Mouse (Mus musculus) spleen, adult 2 months (tissue): Measurements from ENCODE around the gene Gm49394. TPM values are rescaled to one million over a fixed set of nuclear protein-coding genes. Genes with fewer than 3 reads are reported as not detected.

ENCODE experiments used
- DNase-seq, 2 experiments: peaks; one replicate each; pipeline versions ENCODE4 v3.0.0 to v3.0.0-alpha.2; 2012 to 2021; ENCODE audit warnings: low spot score in 2 of 2, low read depth in 1 of 2
- H3K27ac ChIP-seq: fragments of 200-500 bp; 2 replicates; pipeline ENCODE4 v1.5.1; 2012; ENCODE audit warnings: low read length, inconsistent platforms; ENCODE audit not compliant: insufficient read depth
- H3K27me3 ChIP-seq: fragments of 200-500 bp; 2 replicates; pipeline ENCODE4 v1.6.1; 2012; ENCODE audit warnings: mild to moderate bottlenecking, moderate library complexity, low read length, inconsistent platforms; ENCODE audit not compliant: control insufficient read depth, insufficient read depth
- H3K36me3 ChIP-seq: fragments of 200-500 bp; 2 replicates; pipeline ENCODE4 v1.6.1; 2012; ENCODE audit warnings: mild to moderate bottlenecking, low read length, inconsistent platforms; ENCODE audit not compliant: control insufficient read depth, insufficient read depth
- H3K4me1 ChIP-seq: fragments of 200-500 bp; 2 replicates; pipeline ENCODE4 v1.6.1; 2011; ENCODE audit warnings: inconsistent platforms; ENCODE audit not compliant: control insufficient read depth, insufficient read depth, insufficient read length
- H3K4me3 ChIP-seq: fragments of 200-500 bp; 2 replicates; pipeline ENCODE4 v1.5.1; 2011; ENCODE audit warnings: mild to moderate bottlenecking, inconsistent platforms; ENCODE audit not compliant: insufficient read depth, insufficient read length; ENCODE audit errors: extremely low read depth
- CTCF ChIP-seq: fragments of 200-500 bp; IDR thresholded peaks from 2 replicates; pipeline ENCODE4 v1.5.1; 2011; ENCODE audit warnings: mild to moderate bottlenecking, inconsistent platforms; ENCODE audit not compliant: insufficient read depth, insufficient read length, insufficient replicate concordance; ENCODE audit errors: extremely low read depth
- POLR2A ChIP-seq: fragments of 200-500 bp; IDR thresholded peaks from 2 replicates; pipeline ENCODE4 v1.6.1; 2011; ENCODE audit warnings: low read depth, low read length, inconsistent platforms
- WGBS: fragments of 180-500 bp; shearing (Covaris S2); methylation state at CpG from one replicate; pipeline ENCODE4 v1.1.7; 2018; 5-methylcytosine and 5-hydroxymethylcytosine counted together
- polyA plus RNA-seq: library from polyadenylated mRNA; depleted of rRNA; stranded (reverse); fragments of >200 nt; gene quantifications from 2 replicates; pipeline ENCODE4 v1.2.3, GENCODE M21; 2012

Gene Gm49394
- polyA plus RNA-seq, 1 experiment = not detected

DNA sequence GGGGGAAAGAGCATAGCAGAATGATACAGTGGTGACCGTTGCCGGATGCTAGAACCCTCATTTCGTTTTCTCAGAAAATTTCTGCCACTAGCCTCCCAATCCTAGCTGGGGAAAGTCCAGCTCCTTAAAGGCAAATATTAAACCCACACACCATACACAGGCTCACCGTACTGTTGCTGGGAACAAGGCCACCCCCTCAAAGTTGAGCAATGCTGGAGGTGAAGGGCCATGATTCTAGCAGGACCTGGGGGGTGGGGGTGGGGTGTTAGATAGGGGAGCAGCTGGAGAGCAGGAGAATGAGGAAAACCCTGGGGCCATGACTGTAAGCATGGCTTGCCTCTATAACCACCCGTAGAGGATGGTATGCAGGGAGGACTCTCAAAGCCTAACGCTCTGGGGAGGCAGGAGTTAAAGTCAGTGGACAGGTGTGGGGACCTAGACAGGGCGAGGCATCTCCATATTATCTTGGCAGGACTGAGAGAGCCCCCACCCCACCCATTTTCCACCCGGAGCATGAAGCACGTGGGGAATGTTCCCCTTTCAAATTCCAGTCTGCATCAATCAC is 5.2 kb downstream of the Gm49394 start:
- TF ChIP-seq POLR2A (no peak), CTCF (no peak)
- no peak for DNase-seq
- Histone ChIP-seq H3K4me3 (no peak overlapping the region), H3K4me1 (no peaks in the 10 kb centered on the region), H3K27me3 (peaks cover 19% of the 10 kb centered on the region), H3K36me3 (no peaks in the 10 kb centered on the region), H3K27ac (no peak overlapping the region)
- WGBS = 14% methylated on average over 9 of the region's 9 CpGs

DNA sequence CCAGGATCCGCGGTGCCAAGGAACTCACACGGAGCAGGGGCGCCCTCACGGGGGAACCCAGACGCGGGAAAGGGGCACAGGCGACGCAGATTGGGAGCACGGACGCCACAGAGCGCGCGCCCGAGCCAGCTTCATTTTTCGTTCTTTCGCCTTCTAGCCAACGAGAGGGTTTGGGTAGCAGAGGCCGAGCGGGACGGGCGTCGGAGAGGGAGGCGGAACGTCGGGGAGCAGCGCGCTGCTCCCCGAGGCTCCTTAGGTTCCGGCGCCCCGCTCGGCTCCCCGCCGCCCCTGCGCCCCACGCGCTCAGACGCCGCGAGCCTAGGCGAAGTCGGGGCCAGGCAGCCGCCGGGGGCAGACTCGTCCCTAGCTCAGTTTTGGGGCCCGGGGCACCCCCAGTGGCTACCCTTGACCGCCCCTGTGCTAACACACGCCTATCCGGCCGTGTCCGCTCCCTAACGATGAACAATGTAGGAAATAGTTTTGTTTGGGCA is 5.8 kb downstream of the Gm49394 start:
- no peak overlapping the region for H3K4me3 ChIP-seq
- peaks cover 2% of the 10 kb centered on the region; the same call in 1 of the 2 replicates for H3K4me1 ChIP-seq
- H3K27ac ChIP-seq = no peak overlapping the region
- DNase-seq = no peak
- H3K27me3 ChIP-seq = peaks cover 24% of the 10 kb centered on the region
- TF ChIP-seq POLR2A (no peak), CTCF (no peak)
- WGBS = 4% methylated on average over 49 of the region's 53 CpGs
- no peaks in the 10 kb centered on the region for H3K36me3 ChIP-seq

DNA sequence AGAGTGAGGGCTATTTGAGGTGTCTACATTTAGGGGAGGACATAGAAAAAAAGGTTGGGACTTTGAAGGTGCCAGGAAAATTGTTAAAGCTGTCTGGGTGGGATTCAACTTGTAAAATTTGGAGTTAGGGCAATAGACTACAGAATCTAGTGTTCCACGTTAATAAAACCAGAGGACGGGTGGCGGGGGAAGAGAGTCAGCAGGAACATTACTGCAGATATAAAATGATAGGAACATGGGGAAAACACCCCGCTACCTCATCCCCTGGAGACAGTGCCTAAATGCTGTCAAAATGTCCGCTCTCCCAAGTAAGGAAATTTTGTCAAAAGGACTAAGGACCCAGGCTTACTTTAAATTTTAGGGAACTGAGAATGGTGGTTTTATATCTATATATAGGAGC is 6.6 kb downstream of the Gm49394 start:
- Histone ChIP-seq H3K27me3 (peaks cover 29% of the 10 kb centered on the region), H3K4me1 (peaks cover 4% of the 10 kb centered on the region; the same call in 1 of the 2 replicates), H3K27ac (no peak overlapping the region), H3K36me3 (no peaks in the 10 kb centered on the region), H3K4me3 (no peak overlapping the region)
- WGBS = 30% methylated on average over 5 of the region's 5 CpGs
- no peak for TF ChIP-seq POLR2A
- TF ChIP-seq CTCF = no peak
- no peak for DNase-seq

DNA sequence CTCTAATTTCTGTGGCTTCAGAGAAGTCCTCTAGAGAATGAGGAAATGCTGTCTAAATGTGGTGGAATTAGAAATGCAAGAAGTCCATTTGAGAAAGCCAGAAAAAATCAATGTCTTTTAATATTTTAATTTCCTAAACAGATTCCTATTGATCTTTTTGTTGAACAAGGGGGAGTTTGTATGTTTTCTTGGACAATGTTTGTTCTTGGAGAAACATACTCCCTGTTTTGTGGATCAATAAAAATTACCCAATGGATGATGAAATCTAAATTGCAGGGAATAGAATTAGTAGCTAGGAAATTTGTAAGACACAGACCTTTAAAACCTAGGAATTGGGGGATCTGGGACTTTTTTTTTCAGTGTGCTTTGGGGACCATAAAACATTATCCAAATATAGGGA is 7.9 kb downstream of the Gm49394 start:
- H3K27ac ChIP-seq = no peak overlapping the region
- no peak for TF ChIP-seq POLR2A
- TF ChIP-seq CTCF = no peak
- no peaks in the 10 kb centered on the region for H3K36me3 ChIP-seq
- peaks cover 33% of the 10 kb centered on the region for H3K27me3 ChIP-seq
- no peak for DNase-seq
- no peak overlapping the region for H3K4me3 ChIP-seq
- peaks cover 4% of the 10 kb centered on the region; the same call in 1 of the 2 replicates for H3K4me1 ChIP-seq

DNA sequence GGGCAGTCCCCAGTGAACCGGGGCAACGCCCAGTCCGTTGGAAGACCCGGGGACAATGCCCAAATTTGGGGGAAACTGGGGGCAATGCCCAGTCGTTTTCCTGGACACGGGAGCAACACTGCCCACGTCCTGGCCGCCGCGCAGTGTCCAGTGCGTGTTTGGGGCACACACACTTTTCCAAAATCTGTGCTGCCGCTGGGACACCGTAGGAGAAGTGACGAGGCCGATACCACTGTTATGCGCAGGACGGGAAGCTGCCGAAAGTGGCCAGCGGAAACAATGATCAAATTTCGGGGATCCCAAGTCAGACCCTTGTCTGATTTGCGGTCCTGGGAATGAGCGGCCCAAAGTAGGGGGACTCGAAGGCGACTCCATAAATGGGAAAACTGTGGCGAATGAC is 8.7 kb downstream of the Gm49394 start:
- Histone ChIP-seq H3K36me3 (no peaks in the 10 kb centered on the region), H3K27me3 (peaks cover 35% of the 10 kb centered on the region), H3K4me3 (no peak overlapping the region), H3K27ac (no peak overlapping the region), H3K4me1 (peaks cover 4% of the 10 kb centered on the region; the same call in 1 of the 2 replicates)
- no peak for DNase-seq
- no peak for TF ChIP-seq POLR2A
- TF ChIP-seq CTCF = no peak
- 11% methylated on average over 25 of the region's 25 CpGs for WGBS

DNA sequence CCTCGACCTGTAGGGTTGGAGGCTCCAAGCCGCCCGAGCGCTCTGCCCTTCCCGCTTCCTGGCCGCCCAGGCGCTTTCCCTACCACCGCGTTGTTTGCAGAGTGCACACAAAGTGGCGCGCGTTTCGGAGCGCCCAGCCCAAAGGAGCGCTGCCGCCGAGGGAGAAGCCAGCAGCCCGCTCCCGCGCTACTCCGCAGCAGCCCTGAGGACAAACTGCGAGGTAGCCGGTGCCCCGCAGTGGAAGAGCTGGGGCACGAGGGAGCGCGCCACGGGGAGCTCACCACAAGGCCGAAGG is 9.1 kb downstream of the Gm49394 start:
- TF ChIP-seq CTCF (no peak), POLR2A (no peak)

DNA sequence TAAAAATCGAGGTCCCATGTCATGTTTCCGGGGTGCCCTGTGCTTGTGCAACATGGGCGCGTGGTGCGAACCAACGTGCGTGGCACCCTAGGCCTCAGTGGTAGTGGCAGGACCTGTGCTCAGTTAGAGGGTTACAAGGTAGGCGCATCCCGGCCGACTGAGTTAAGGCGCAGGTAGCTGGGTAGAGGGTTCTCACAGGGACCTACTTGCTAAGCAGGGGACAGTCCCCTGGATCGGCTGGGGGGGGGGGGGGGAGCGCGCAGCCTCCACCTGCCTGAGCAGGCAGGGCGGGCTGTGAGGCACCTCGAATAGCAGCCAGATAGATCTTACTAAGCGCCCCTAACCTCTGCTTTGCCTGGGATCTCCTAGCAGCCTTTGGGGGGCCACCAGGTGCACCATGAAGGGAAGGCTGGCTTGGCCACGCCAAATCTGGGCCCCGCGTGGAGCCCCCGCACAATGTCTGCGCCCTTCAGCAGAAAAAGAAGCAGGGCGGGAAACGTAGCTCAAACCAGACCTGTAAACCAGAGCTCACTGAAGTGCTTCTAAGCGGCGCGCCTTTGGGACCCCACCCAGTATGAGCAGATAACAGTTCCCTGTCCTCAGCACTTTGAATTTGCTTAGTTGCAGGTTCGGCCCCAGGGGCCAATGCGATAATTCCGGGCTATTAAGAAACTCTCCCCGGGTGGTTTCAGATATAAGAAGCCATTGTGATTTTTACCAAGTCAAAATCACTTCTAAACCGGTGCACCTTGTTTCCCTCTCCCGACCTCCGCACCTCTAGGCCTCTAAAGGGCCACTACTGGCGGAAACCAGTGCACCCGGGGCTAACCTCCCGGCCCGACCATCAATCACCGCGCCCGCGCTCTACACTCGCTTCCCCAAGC is 9.7 kb downstream of the Gm49394 start:
- Histone ChIP-seq H3K36me3 (no peaks in the 10 kb centered on the region), H3K4me3 (no peak overlapping the region; the same call in 1 of the 2 replicates), H3K27me3 (peaks cover 31% of the 10 kb centered on the region), H3K27ac (no peak overlapping the region), H3K4me1 (peaks cover 4% of the 10 kb centered on the region; the same call in 1 of the 2 replicates)
- 7% methylated on average over 41 of the region's 43 CpGs for WGBS
- DNase-seq = no peak
- TF ChIP-seq CTCF (no peak), POLR2A (no peak)

More for the DNA sequence above, 9.1 kb downstream of the Gm49394 start:
- peaks cover 33% of the 10 kb centered on the region for H3K27me3 ChIP-seq
- DNase-seq = no peak
- H3K36me3 ChIP-seq = no peaks in the 10 kb centered on the region
- H3K27ac ChIP-seq = no peak overlapping the region
- H3K4me1 ChIP-seq = peaks cover 4% of the 10 kb centered on the region; the same call in 1 of the 2 replicates
- WGBS = 4% methylated on average over 29 of the region's 29 CpGs
- H3K4me3 ChIP-seq = no peak overlapping the region
